Mouse (Mus musculus): ENCODE results near the gene Ets2.

DNA sequence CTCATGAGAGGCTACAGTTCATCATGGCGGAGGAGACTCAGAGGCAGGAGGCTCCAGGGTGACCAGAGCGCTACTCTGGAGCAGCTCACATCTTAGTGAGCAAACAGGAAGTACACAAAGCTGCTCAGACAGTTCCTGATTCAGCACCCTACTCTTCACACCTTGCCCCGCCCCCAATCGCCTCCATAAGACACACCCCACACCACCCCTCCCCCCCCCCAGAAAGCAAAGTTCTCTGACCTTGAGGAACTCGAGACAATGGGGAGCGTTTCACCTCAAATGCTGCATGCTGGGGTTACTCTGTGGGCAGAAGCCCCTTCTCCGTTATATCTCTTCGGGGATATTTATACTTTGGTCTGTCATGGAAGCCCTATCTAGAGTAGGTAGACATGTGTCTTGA lies 15.0 kb upstream of the Ets2 start:
- TF ChIP-seq CTCF (IDR thresholded peaks at IDR 0.05; ENCODE audit: low read depth, low read length) (no peak), POLR2A (IDR thresholded peaks at IDR 0.05; ENCODE audit: borderline replicate concordance, low read depth, low read length) (no peak)

All from bone marrow macrophage, adult 2 months (primary cell).